Mouse (Mus musculus) bone marrow, adult 2 months (tissue): ENCODE results near the gene Adam11. TPM values are rescaled to one million over a fixed set of nuclear protein-coding genes. Genes with fewer than 3 reads are reported as not detected.

Experiments
- H3K27ac ChIP-seq: fragments of 200-500 bp; 2 replicates; pipeline ENCODE4 v1.5.1; 2012; ENCODE audit warnings: low read depth, mild to moderate bottlenecking, control low read depth, inconsistent platforms, low read length; ENCODE audit not compliant: control insufficient read depth, poor library complexity, insufficient read depth
- H3K4me1 ChIP-seq: fragments of 200-500 bp; 2 replicates; pipeline ENCODE4 v1.6.1; 2011; ENCODE audit warnings: low read length; ENCODE audit not compliant: control insufficient read depth, insufficient read depth
- H3K4me3 ChIP-seq: fragments of 200-500 bp; replicated peaks from 2 replicates; pipeline ENCODE3; 2011; ENCODE audit warnings: mild to moderate bottlenecking, low read depth, low read length, control low read depth; ENCODE audit not compliant: control insufficient read depth
- CTCF ChIP-seq: fragments of 200-500 bp; IDR thresholded peaks from 2 replicates; pipeline ENCODE4 v1.5.1; 2011; ENCODE audit warnings: low read length, control low read depth; ENCODE audit not compliant: control insufficient read depth, insufficient read depth
- POLR2A ChIP-seq: fragments of 200-500 bp; IDR thresholded peaks from 2 replicates; pipeline ENCODE4 v1.6.1; 2011; ENCODE audit warnings: low read depth, mild to moderate bottlenecking, control low read depth, low read length, borderline replicate concordance; ENCODE audit not compliant: control insufficient read depth
- WGBS: fragments of 180-500 bp; shearing (Covaris S2); methylation state at CpG from one replicate; pipeline ENCODE4 v1.1.7; 2018; 5-methylcytosine and 5-hydroxymethylcytosine counted together
- polyA plus RNA-seq: library from polyadenylated mRNA; stranded (reverse); fragments of >200 nt; gene quantifications from 2 replicates; pipeline ENCODE4 v1.2.4, GENCODE M21; 2011; ENCODE audit warnings: low replicate concordance; ENCODE audit not compliant: missing spikeins, insufficient read depth, insufficient read length

Adam11 gene
- polyA plus RNA-seq, 1 experiment, result 11.8 TPM

DNA sequence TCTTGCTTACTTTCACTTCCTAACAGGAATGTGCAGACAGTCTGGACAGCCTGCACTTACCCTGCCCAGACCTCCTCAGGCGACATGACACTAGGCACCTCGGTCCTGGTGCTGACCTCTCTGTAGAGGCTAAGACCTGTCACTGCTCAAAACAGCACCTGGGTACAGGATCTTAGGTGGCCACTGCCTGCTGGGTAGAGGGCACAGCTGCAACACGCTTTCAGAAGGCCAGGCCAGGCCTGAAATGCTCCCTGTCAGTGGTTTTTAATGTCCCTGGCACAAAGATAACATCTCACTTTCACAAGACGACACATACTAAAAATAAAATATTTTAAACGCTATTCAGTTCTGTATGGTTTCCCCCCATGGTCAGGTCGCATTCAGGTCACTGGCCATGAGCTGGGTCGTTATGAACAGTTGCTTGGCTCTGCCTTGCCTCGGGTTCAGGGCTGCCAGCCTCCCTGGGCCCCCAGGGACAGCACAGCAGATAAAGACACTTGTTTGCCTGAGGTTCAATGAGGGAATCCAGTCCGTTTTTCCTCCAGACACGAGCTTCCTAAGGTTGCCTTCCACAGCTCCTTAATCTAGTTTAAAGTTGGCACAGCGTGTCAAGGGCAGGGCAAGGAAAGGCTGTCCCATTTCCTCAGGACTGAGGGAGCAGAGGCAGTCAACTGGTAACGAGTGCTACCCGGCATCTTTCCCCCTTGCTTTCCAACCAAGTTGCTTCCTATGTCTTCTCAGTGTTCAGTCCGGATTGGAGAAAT is 30.6 kb downstream of the Adam11 start:
- WGBS, result 46% methylated on average over 14 of the region's 14 CpGs
- Histone ChIP-seq H3K4me3 (no peak overlapping the region), H3K4me1 (no peaks in the 10 kb centered on the region), H3K27ac (no peak overlapping the region)
- TF ChIP-seq CTCF, result no peak
- TF ChIP-seq POLR2A, result no peak

DNA sequence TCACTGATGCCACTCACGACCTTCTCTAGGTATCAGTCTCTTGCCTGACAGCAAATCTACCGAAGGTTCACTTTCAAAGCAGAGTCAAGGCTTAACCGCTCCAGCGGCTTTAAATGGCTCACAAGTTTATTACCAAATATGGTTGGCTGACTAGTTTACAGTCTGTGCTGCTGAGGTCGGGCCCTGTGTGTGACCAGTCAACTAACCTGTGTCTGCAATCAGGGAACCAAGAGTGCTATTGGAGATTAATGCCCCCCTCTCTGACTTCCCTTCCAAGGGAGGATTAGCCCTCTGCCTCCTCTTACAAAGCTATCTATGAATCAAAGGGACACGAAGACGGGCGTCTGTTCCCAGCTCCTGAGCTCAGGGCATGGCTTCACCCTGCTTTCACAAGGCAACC is 32.9 kb downstream of the Adam11 start:
- TF ChIP-seq POLR2A (no peak), CTCF (no peak)
- Histone ChIP-seq H3K4me1 (no peaks in the 10 kb centered on the region), H3K27ac (no peak overlapping the region), H3K4me3 (no peak overlapping the region)
- 82% methylated on average over 8 of the region's 8 CpGs for WGBS

DNA sequence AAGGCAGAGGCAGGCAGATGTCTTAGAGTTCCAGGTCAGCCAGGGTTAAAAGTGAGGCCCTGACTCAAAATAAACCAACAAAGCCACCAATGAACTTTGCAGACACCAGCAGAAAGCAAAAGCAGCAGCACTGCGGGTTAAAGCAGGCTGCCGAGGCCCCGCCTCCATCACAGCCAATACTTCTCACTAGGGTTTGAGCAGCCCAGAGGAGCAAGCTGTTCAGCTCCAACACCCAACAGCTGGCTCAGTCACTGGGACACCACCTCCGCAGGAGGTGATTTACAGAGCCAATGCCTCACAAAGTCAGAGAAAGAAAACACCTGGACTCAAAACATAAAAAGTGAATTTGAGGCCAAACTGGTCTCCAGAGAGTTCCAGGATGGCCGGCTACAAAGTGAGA is 42.2 kb downstream of the Adam11 start:
- Histone ChIP-seq H3K4me3 (no peak overlapping the region), H3K27ac (no peak overlapping the region), H3K4me1 (no peaks in the 10 kb centered on the region)
- 74% methylated on average over 5 of the region's 5 CpGs for WGBS
- TF ChIP-seq CTCF, result no peak
- TF ChIP-seq POLR2A, result no peak

DNA sequence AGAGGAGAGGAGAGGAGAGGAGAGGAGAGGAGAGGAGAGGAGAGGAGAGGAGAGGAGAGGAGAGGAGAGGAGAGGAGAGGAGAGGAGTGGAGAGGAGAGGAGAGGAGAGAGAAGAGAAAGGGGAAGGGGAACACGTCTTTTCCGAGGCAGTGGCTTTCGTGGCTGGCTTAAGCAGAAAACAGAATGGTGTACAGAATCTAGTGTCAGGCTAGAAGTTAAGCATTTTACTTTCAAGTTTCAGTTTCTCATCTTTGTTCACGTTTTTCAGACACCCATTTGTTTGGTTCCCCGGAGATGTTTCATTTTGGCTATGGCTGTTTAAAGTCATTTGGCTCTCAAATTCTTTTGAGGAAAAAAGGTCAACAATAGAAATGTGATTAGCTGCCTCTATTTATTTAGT is 47.0 kb downstream of the Adam11 start:
- 9% methylated on average over 5 of the region's 5 CpGs for WGBS
- Histone ChIP-seq H3K4me1 (no peaks in the 10 kb centered on the region), H3K4me3 (no peak overlapping the region), H3K27ac (no peak overlapping the region)
- no peak for TF ChIP-seq POLR2A
- TF ChIP-seq CTCF, result no peak

DNA sequence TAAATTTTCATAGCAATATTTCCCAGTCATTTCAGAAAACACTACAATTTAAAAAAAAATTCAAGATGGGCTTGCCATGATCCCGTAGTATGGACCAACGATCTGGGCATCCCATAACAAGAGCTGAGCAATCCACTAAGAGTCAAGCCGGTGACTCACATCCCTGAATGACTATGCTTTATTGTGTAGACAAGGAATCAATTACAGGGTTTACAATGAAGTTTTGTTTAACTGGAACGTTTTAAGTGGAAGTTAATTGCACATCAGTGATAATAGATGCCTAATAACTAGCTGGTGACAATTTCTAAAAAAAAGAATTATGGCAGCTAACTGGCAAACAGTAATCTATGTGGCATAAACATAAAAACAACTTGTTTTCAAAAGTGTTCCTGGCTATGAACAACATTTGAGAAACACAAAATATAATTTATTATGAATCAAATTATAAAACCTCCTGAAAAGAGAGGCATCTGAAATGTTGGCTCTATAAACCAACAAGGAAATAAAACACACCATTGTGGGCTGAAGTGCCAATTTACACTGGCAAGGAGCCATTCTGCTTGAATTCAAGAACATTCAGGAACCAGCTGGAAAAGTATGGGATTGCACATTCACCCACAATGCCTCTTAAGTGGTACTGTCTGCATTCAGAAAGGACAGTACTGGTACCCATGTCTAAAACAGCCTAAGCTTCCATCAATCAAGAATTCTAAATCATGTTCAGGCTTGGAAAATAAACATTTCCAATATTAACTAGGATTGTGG is 49.7 kb downstream of the Adam11 start:
- 66% methylated on average over 4 of the region's 4 CpGs for WGBS
- no peak overlapping the region for H3K27ac ChIP-seq
- no peak overlapping the region for H3K4me3 ChIP-seq
- TF ChIP-seq POLR2A (no peak), CTCF (no peak)
- H3K4me1 ChIP-seq, result no peaks in the 10 kb centered on the region

DNA sequence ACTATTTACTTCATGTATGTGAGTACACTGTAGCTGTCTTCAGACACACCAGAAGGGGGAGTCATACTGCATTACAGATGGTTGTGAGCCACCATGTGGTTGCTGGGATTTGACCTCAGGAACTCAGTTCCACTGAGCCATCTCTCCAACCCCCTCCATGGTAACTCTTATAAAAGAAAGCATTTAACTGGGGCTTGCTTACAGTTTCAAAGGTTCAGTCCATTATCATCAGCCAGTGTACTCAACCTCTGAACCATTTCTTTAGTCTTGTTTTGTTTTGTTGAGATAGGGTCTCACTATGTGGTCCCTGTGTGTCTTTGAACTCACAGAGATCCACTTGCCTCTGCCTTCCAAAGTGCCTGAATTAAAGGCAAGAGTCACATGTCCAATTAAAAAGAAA is 53.6 kb downstream of the Adam11 start:
- no peak for TF ChIP-seq POLR2A
- no peak for TF ChIP-seq CTCF
- no peaks in the 10 kb centered on the region for H3K4me1 ChIP-seq
- H3K27ac ChIP-seq, result no peak overlapping the region
- H3K4me3 ChIP-seq, result no peak overlapping the region

DNA sequence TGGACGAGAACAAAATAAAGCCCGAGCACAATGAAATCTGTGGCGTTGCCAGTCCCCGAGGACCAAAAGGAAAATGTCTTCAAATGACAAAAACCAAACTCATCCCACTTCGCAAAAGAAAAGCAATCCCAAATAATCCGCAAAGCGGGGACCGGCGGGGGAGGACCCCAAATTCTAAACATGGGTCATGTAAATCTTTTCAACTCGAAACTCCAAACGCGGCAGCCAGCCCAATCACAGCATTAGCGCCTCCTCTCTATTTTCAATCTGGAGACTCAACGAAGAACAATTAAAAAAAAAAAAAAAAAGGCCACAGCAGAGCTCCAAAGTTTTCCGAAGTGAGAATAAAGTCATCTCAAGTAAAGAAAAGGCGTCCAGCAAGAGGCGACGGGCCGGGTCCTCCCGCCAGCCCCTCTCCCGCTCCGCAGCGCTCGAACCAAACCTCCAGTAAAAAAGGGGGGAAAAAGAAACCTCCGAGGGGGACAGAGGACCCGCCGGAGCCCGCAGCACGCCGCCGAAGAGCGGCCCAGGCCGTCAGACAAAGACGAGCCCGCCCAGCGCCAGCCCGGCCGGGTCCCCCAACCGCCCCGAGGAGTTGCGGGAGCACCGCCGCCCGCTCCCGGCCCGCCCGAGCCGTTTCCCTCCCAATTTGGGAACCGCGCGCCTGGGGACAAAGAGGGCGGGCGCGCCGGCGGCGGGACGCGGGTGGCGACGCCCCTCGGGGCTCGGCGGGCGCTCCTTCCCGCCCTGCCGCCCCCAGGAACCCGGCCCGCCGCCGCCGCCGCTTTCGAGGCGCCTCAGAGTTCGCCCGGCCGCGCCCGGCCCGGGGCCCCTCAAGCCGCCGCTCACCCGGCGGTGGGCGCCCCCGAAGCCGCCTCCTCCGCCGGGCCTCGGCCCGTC is 57.1 kb downstream of the Adam11 start:
- no peak overlapping the region for H3K4me3 ChIP-seq
- TF ChIP-seq CTCF (no peak), POLR2A (no peak)
- WGBS, result 1% methylated on average over 66 of the region's 92 CpGs
- H3K4me1 ChIP-seq, result no peaks in the 10 kb centered on the region; the same call in 1 of the 2 replicates
- H3K27ac ChIP-seq, result no peak overlapping the region; the same call in 1 of the 2 replicates

DNA sequence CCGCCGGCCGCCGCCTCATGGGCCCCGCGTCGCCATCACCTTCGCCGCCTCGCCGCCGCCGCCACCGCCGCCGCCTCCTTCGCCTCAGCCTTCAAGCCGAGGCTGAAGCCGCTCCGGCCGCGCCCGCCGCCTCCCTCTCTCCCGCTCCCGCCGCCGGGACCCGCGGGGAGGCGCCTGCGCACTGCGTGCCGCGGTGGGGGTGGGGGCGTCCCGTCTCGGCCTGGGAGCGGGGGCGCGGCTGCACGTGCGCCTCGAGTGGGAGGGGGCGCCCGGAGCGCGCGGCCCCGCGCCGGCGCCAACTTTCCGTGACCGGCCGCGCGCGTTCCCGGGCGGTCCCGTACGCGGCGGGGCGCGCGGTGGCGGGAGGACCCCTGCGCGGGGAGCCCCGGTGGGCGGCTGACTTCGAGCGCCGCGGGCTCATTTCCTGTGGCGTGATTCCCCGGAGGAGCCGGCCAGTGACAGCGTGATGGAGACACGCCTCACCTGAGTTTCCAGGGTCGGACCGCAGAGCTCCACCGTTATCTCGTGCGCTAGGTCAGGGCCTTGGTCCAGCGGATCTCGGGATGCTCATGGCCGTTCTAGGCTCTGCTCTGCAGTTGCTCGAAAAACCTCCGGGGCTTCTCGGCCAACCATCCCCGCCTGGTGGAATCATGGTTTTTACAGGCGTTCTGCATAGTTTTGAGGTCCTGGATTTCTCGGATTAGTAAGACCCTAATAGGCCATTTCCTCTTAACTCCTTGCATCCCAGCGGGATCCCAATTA is 58.0 kb downstream of the Adam11 start, which contains the start of gene Gjc1:
Gene Gjc1 (minus strand): TSS at position 680 of the 762 bp plus-strand sequence.
- Histone ChIP-seq H3K4me3 (no peak within 1 kb of the TSS), H3K27ac (no peak within 1 kb of the TSS; the same call in 1 of the 2 replicates), H3K4me1 (no peaks in the 10 kb centered on the region; the same call in 1 of the 2 replicates)
- TF ChIP-seq CTCF (no peak), POLR2A (no peak)
- 3% methylated on average over 74 of the region's 97 CpGs for WGBS
